Mouse (Mus musculus): Measurements from ENCODE around the gene Pagr1b.

DNA sequence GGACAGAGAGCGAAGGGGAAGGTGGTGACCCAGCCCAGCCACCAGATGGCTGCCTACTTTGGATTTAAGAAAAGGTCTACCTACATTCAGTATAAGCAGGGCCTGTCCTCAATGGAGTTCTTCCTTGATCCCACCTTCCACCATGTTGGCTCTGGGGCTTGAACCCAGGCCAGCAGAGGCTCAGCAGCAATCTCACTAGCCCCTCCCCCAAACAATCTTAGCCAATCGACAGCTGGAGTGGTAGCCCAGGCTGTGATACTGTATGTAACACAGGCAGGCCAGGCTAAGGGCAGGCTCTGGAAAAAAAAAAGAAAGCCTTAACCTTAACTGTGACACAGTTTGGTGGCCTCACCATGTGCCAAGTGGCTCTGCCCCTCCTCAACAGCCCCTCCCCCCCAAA is 4.6 kb downstream of the Pagr1b start:
- TF ChIP-seq CTCF (IDR thresholded peaks at IDR 0.05; ENCODE audit: borderline replicate concordance, extremely low read depth, insufficient read depth, insufficient read length) (no peak), POLR2A (IDR thresholded peaks at IDR 0.05; ENCODE audit: borderline replicate concordance, extremely low read depth, insufficient read depth, insufficient read length, poor library complexity, severe bottlenecking) (no peak)
